Mouse (Mus musculus) forebrain, embryonic 11.5 days (tissue): ENCODE measurements at regions not wholly inside any gene's neighbourhood (a gene's known extent, or its start where the extent isn't known, plus 50 kb on each side); places are given as distances from the start of the nearest gene placed in this dataset.
"Not testable (repeated sequence)": the region's sequence is repeated elsewhere in the genome, so short reads cannot be mapped to it uniquely, and the experiment has no call there.

ENCODE experiments used
- ATAC-seq: fragments of 200-750 bp; cut with Nextera tagmentation; replicated peaks from 2 replicates; pipeline ENCODE4 v1.8.0; 2017; ENCODE audit warnings: moderate TSS enrichment; ENCODE audit not compliant: low FRiP score
- DNase-seq: peaks from one replicate; pipeline ENCODE4 v3.0.0-alpha.2; 2017; ENCODE audit warnings: low spot score
- H3K27ac ChIP-seq: fragments of 300-500 bp; sonication (generic); 2 replicates; pipeline ENCODE4 v1.5.1; 2014; ENCODE audit warnings: low read depth, low read length
- H3K27me3 ChIP-seq: fragments of 300-500 bp; sonication (generic); 2 replicates; pipeline ENCODE4 v1.6.1; 2014; ENCODE audit warnings: mild to moderate bottlenecking, low read length, mixed read lengths; ENCODE audit not compliant: control insufficient read depth, insufficient read depth
- H3K36me3 ChIP-seq: fragments of 300-500 bp; sonication (generic); 2 replicates; pipeline ENCODE4 v1.6.1; 2014; ENCODE audit warnings: mild to moderate bottlenecking, low read length, moderate library complexity, mixed read lengths; ENCODE audit not compliant: control insufficient read depth, insufficient read depth
- H3K4me1 ChIP-seq: fragments of 300-500 bp; sonication (generic); replicated peaks from 2 replicates; pipeline ENCODE4 v1.6.1; 2014; ENCODE audit warnings: low read length, mixed read lengths; ENCODE audit not compliant: control insufficient read depth, insufficient read depth
- H3K4me2 ChIP-seq: fragments of 300-500 bp; sonication (generic); 2 replicates; pipeline ENCODE4 v1.6.1; 2014; ENCODE audit warnings: low read depth, mild to moderate bottlenecking, low read length, moderate library complexity, mixed read lengths; ENCODE audit not compliant: severe bottlenecking
- H3K4me3 ChIP-seq: fragments of 300-500 bp; sonication (generic); 2 replicates; pipeline ENCODE4 v1.5.1; 2014; ENCODE audit warnings: low read depth, low read length
- H3K9ac ChIP-seq: fragments of 300-500 bp; sonication (generic); 2 replicates; pipeline ENCODE4 v1.6.1; 2014; ENCODE audit warnings: low read length
- H3K9me3 ChIP-seq: fragments of 300-500 bp; sonication (generic); 2 replicates; pipeline ENCODE4 v1.6.1; 2016; ENCODE audit warnings: low read length, mixed read lengths; ENCODE audit not compliant: control insufficient read depth
- WGBS: fragments of 180-500 bp; shearing (Covaris S2); extraction: QIAGEN DNeasy Blood & Tissue Kit; methylation state at CpG from one replicate; pipeline ENCODE4 v1.1.7; 2014; 5-methylcytosine and 5-hydroxymethylcytosine counted together

DNA sequence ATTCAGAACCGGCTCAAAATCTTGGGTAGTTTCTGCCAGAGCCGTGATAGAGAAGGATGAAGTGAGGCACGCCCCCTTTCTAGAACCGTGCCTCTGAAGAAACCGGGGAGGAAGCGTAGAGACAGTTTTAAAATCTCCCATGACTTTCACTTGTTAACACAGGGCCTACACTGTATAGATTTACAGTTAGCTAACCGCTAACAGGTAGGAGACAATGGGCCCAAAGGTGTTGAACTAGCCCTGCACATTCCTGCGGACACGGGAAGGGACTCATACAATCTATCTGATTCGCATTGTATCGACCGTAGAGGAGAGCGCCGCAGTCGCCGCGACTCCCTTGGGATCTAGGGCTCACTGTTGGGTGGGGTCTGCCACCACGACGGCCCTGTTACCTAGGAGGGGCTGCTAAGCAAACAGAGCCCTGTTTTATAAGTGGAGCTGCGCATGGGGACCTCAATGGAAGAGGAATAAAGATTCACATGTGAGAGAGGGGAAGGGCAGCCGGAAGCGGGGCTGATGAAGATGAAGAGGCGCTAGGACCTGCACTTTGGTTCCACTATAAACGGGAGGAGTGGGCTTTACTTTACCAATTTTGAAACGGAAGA is 89.1 kb downstream of the Cd24a start:
- H3K9ac ChIP-seq, result no peak overlapping the region
- ATAC-seq (no peak), DNase-seq (no peak)
- no peaks in the 10 kb centered on the region for H3K9me3 ChIP-seq
- H3K4me2 ChIP-seq, result no peak overlapping the region; the same call in 1 of the 2 replicates
- no peaks in the 10 kb centered on the region for H3K36me3 ChIP-seq
- no peaks in the 10 kb centered on the region for H3K27me3 ChIP-seq
- H3K4me1 ChIP-seq, result no peaks in the 10 kb centered on the region
- H3K4me3 ChIP-seq, result no peak overlapping the region
- 62% methylated on average over 25 of the region's 25 CpGs for WGBS
- H3K27ac ChIP-seq, result no peak overlapping the region

DNA sequence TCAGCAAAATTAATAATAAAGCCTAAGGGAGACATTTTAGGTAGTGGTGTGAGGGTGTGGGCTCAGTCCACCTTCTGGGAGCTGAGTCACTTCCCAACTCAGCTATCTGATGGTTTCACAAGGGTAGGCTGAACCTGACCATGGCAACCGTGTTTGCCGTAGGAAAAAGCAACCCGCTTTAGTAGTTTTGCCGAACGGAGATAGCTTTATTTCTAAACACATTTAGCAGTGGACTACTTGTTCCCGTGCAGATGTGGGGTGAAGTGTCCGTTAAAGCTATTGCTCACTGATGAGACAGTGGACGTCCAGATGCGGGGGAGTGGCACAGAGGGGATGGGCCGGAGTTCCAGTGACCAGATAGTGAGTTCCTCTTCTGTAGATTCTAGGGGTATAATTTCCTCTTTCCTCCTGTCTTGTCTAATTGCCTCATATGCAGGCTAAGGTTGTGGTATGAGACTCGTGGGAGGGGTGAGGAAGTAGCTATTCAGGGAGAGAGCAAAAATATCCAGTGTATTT is 89.7 kb downstream of the Cd24a start:
- no peaks in the 10 kb centered on the region for H3K9me3 ChIP-seq
- H3K4me3 ChIP-seq, result no peak overlapping the region
- no peak overlapping the region for H3K27ac ChIP-seq
- no peaks in the 10 kb centered on the region for H3K4me1 ChIP-seq
- no peak for ATAC-seq
- H3K36me3 ChIP-seq, result no peaks in the 10 kb centered on the region
- no peaks in the 10 kb centered on the region for H3K27me3 ChIP-seq
- WGBS, result 83% methylated on average over 11 of the region's 11 CpGs
- no peak overlapping the region for H3K9ac ChIP-seq
- H3K4me2 ChIP-seq, result no peak overlapping the region
- DNase-seq, result no peak

DNA sequence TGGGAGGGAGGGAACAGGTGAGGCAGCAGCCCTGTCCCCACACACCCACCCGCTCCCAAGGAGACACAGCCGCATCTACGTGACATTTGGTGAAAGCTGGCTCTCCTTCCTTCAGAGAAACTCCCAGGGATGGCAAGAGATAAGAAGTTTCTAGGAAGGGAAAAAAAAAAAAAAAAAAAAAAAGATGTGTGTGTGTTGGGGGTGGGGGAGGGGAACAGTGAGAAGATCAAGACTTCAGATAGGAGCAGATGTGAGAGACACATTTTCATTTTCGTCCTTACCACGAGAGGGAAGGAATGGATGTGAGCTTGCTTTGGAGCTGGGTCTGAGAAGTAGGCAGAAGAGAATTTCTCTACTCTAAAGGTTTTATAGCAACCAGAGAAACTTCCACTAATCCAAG is 91.4 kb downstream of the Cd24a start:
- Histone ChIP-seq H3K4me2 (no peak overlapping the region), H3K36me3 (no peaks in the 10 kb centered on the region), H3K4me1 (no peaks in the 10 kb centered on the region), H3K9ac (no peak overlapping the region), H3K4me3 (no peak overlapping the region), H3K27ac (no peak overlapping the region), H3K9me3 (no peaks in the 10 kb centered on the region), H3K27me3 (no peaks in the 10 kb centered on the region)
- WGBS, result 75% methylated on average over 5 of the region's 5 CpGs
- no peak for DNase-seq
- no peak for ATAC-seq

DNA sequence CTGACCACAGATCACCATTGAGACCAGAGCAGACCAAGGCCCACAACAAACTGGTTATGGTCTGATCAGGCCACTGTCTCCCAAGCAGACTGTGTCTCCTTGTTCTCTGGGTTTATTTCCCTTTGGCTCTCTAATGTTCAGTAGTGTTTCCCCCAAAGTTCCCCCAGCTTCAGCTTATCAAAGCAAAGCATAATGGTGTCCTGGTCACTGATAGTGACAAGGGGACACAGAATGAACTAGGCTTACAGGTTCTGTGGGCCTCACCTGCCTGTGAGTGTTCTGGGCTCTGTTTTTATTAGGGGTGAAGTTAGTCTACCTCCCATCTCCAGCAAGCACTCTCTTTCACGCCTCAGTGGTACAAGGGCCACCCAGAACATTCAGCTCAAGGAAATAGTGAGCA is 92.7 kb downstream of the Cd24a start:
- Histone ChIP-seq H3K36me3 (no peaks in the 10 kb centered on the region), H3K4me3 (no peak overlapping the region), H3K4me1 (no peaks in the 10 kb centered on the region), H3K4me2 (no peak overlapping the region), H3K9me3 (no peaks in the 10 kb centered on the region), H3K27me3 (no peaks in the 10 kb centered on the region), H3K9ac (no peak overlapping the region), H3K27ac (no peak overlapping the region)
- ATAC-seq (no peak), DNase-seq (no peak)
- 77% methylated on average over 1 of the region's 1 CpGs for WGBS

DNA sequence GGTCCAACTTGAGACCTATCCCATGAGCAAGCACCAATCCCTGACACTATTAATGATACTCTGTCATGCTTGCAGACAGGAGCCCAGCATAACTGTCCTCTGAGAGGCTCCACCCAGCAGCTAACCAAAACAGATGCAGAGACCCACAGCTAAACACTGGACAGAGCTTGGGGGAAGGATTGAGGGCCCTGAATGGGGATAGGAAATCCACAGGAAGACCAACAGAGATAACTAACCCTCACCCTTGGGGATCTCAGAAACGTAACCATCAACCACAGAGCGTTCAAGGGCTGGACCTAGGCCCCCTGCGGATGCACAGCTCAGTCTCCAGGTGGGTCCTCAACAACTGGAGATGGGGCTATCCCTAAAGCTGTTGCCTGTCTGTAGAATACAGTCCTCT is 93.7 kb downstream of the Cd24a start:
- 82% methylated on average over 3 of the region's 3 CpGs for WGBS
- H3K4me2 ChIP-seq, result no peak overlapping the region
- DNase-seq, result no peak
- H3K4me1 ChIP-seq, result no peaks in the 10 kb centered on the region
- no peak overlapping the region for H3K9ac ChIP-seq
- no peak overlapping the region for H3K27ac ChIP-seq
- no peaks in the 10 kb centered on the region for H3K36me3 ChIP-seq
- no peaks in the 10 kb centered on the region for H3K27me3 ChIP-seq
- H3K4me3 ChIP-seq, result no peak overlapping the region
- ATAC-seq, result no peak
- H3K9me3 ChIP-seq, result no peaks in the 10 kb centered on the region

DNA sequence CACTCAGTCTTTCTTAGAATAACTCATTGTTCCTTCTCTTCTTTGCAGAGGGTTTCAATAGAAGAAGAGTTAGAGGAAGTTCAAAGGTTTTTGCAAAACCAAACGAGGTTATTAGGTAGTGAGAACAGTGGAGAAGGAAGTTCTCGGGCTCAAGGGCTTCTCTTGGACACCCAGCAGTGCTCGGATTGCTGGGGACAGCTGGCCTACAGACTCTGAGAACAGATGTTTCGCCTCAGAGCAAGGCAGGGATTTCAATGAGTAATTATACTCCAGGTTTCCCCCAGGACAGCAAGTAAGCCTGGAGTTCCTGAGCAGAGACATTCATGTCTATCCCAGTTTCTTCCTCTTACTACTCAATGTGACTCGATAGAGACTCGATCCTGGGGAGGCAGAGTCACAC is 94.4 kb downstream of the Cd24a start:
- Histone ChIP-seq H3K9me3 (no peaks in the 10 kb centered on the region), H3K4me1 (no peaks in the 10 kb centered on the region), H3K27ac (no peak overlapping the region), H3K4me3 (no peak overlapping the region), H3K36me3 (no peaks in the 10 kb centered on the region), H3K4me2 (no peak overlapping the region), H3K27me3 (no peaks in the 10 kb centered on the region), H3K9ac (no peak overlapping the region)
- WGBS, result 59% methylated on average over 6 of the region's 6 CpGs
- ATAC-seq (no peak), DNase-seq (no peak)

DNA sequence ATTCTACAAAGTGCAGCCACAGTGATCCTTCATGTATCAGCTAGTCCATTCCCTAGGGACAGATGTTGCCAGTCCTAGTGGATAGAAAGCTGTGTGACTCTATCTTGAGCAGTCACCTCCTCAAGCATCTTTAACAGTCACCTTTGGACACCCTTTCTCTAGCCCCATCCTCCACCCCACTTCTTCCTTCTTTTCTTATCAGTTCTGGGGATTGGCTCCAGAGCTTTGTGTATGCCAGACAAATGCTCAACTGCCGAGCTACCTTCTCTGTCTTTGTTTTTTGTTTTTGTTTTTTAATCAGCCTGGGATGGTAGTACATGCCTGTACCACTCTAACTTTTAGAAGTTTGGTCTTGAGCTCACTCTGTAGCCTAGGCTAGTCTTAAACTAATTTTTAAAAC is 96.7 kb downstream of the Cd24a start:
- H3K27ac ChIP-seq, result no peak overlapping the region
- H3K27me3 ChIP-seq, result no peaks in the 10 kb centered on the region
- ATAC-seq, result no peak
- no peak overlapping the region for H3K4me2 ChIP-seq
- no peak overlapping the region for H3K9ac ChIP-seq
- no peak for DNase-seq
- WGBS, result 79% methylated on average over 1 of the region's 1 CpGs
- no peak overlapping the region for H3K4me3 ChIP-seq
- H3K4me1 ChIP-seq, result no peaks in the 10 kb centered on the region
- H3K9me3 ChIP-seq, result no peaks in the 10 kb centered on the region
- no peaks in the 10 kb centered on the region for H3K36me3 ChIP-seq

DNA sequence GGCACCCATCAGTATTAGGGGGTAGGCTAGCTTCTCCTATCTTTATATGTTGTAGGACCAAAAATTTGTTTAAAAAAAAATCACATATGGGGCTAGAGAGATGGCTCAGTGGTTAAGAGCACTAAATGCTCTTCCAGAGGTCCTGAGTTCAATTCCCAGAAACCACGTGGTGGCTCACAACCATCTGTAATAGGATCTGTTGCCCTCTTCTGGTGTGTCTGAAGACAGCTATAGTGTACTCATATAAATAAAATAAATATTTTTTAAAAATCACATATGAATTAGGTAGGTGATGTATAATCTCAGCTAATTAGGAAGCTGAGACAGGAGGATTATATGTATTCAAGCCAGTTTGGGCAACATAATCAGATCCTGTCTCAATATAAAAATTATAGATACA is 97.4 kb downstream of the Cd24a start:
- H3K9me3 ChIP-seq, H3K4me1 ChIP-seq, H3K4me2 ChIP-seq, H3K27me3 ChIP-seq, ATAC-seq, DNase-seq, H3K4me3 ChIP-seq, H3K9ac ChIP-seq, H3K27ac ChIP-seq, H3K36me3 ChIP-seq: not testable (repeated sequence)
- 74% methylated on average over 1 of the region's 1 CpGs for WGBS

DNA sequence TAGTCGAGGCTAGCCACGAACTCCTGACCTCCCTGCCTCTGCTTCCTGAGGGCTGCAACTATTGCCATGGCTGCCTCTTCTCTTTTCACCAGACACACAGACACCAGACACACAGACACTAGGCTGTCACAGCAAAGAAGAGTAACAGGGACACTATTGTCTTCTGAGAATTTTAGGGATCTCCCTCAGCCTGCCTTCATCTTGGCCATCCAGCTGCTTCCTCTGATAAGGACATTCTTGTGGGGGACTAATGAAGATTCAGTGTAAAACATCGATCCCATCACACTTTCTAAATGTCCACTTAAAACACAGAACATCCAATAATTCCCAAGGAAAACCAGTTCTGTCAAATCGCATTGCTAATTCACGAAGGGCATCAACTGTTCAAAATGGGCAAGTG is 98.2 kb downstream of the Cd24a start:
- H3K4me2 ChIP-seq, result no peak overlapping the region
- H3K27ac ChIP-seq, result no peak overlapping the region
- WGBS, result 85% methylated on average over 5 of the region's 5 CpGs
- no peaks in the 10 kb centered on the region for H3K27me3 ChIP-seq
- DNase-seq, result no peak
- H3K4me3 ChIP-seq, result no peak overlapping the region
- no peaks in the 10 kb centered on the region for H3K36me3 ChIP-seq
- H3K9me3 ChIP-seq, result no peaks in the 10 kb centered on the region
- H3K4me1 ChIP-seq, result no peaks in the 10 kb centered on the region
- no peak overlapping the region for H3K9ac ChIP-seq
- no peak for ATAC-seq
